Mouse (Mus musculus) retina, postnatal 7 days (tissue): ENCODE measurements around the gene Gusb.

ENCODE experiments used
- DNase-seq: peaks from one replicate; pipeline ENCODE4 v3.0.0-alpha.2; 2012; ENCODE audit warnings: low read depth, low spot score

Gene Gusb

GRCm38 (mm10) chr5:130023767-130024539, 21.1 kb upstream of the Gusb start:
- DNase-seq: peak; percentile 60

GRCm38 (mm10) chr5:130023067-130023766, 20.4 kb upstream of the Gusb start:
- no peak for DNase-seq

- DNase-seq: no peak
These were observed 19.5 kb upstream of the Gusb start for GRCm38 (mm10) chr5:130022366-130022765.

- no peak for DNase-seq
These were observed 18.6 kb upstream of the Gusb start for GRCm38 (mm10) chr5:130021361-130021966.

GRCm38 (mm10) chr5:130019461-130019860, 16.6 kb upstream of the Gusb start:
- DNase-seq: no peak

GRCm38 (mm10) chr5:130015104-130015503, 12.3 kb upstream of the Gusb start:
- no peak for DNase-seq

GRCm38 (mm10) chr5:130010961-130011360, 8.1 kb upstream of the Gusb start:
- DNase-seq: no peak

- DNase-seq: no peak
These were observed 6.9 kb upstream of the Gusb start for GRCm38 (mm10) chr5:130009784-130010183.

GRCm38 (mm10) chr5:130008034-130008590, 5.3 kb upstream of the Gusb start:
- no peak for DNase-seq

- no peak for DNase-seq
These were observed 4.5 kb upstream of the Gusb start for GRCm38 (mm10) chr5:130007344-130007743.

GRCm38 (mm10) chr5:130003229-130003628, 380 bp upstream of the Gusb start:
- DNase-seq: no peak

- no peak for DNase-seq
These were observed 1.4 kb downstream of the Gusb start for GRCm38 (mm10) chr5:130001356-130001987.

- no peak for DNase-seq
These were observed 2.1 kb downstream of the Gusb start for GRCm38 (mm10) chr5:130000735-130001134.

GRCm38 (mm10) chr5:129999097-129999496, 3.8 kb downstream of the Gusb start:
- peak; percentile 60 for DNase-seq

- DNase-seq: no peak
These were observed 5.1 kb downstream of the Gusb start for GRCm38 (mm10) chr5:129997700-129998099.

GRCm38 (mm10) chr5:129994989-129995388, 7.9 kb downstream of the Gusb start:
- DNase-seq: no peak

GRCm38 (mm10) chr5:129993374-129993773, 9.5 kb downstream of the Gusb start:
- no peak for DNase-seq

- DNase-seq: no peak
These were observed 11.0 kb downstream of the Gusb start for GRCm38 (mm10) chr5:129991898-129992297.

- no peak for DNase-seq
These were observed 13.5 kb downstream of the Gusb start for GRCm38 (mm10) chr5:129989376-129989775.

GRCm38 (mm10) chr5:129980216-129980615, 22.6 kb downstream of the Gusb start:
- DNase-seq: no peak

GRCm38 (mm10) chr5:129978608-129979007, 24.2 kb downstream of the Gusb start:
- DNase-seq: no peak

GRCm38 (mm10) chr5:129977768-129978167, 25.1 kb downstream of the Gusb start:
- no peak for DNase-seq
